Mouse (Mus musculus) G1E-ER4 (cell line): ENCODE measurements around the gene Mb21d2. TPM values are rescaled to one million over a fixed set of nuclear protein-coding genes. Genes with fewer than 3 reads are reported as not detected.

ENCODE experiments used
- GATA1 ChIP-seq: IDR thresholded peaks from one replicate; pipeline ENCODE4 v1.8.0; 2012; ENCODE audit warnings: low read length, inconsistent platforms
- polyA plus RNA-seq: library from polyadenylated mRNA; stranded (reverse); fragments of >175 nt; gene quantifications from 2 replicates; pipeline ENCODE4 v1.2.3, GENCODE M21; 2012

Mb21d2 gene
- polyA plus RNA-seq, 1 experiment: not detected

- no peak for TF ChIP-seq GATA1
Observed at GRCm38 (mm10) chr16:28850881-28851280, 78.6 kb downstream of the Mb21d2 start.

- no peak for TF ChIP-seq GATA1
Observed at GRCm38 (mm10) chr16:28846123-28846522, 83.3 kb downstream of the Mb21d2 start.

- no peak for TF ChIP-seq GATA1
Observed at GRCm38 (mm10) chr16:28845336-28845735, 84.1 kb downstream of the Mb21d2 start.

- no peak for TF ChIP-seq GATA1
Observed at GRCm38 (mm10) chr16:28841102-28841501, 88.4 kb downstream of the Mb21d2 start.

GRCm38 (mm10) chr16:28840075-28840974 is 89.1 kb downstream of the Mb21d2 start:
- no peak for TF ChIP-seq GATA1

GRCm38 (mm10) chr16:28839575-28839974 is 89.9 kb downstream of the Mb21d2 start:
- TF ChIP-seq GATA1: no peak

- TF ChIP-seq GATA1: no peak
Observed at GRCm38 (mm10) chr16:28838016-28838415, 91.5 kb downstream of the Mb21d2 start.

GRCm38 (mm10) chr16:28832085-28832635 is 97.3 kb downstream of the Mb21d2 start:
- TF ChIP-seq GATA1: no peak

GRCm38 (mm10) chr16:28829263-28829955 is 100.1 kb downstream of the Mb21d2 start:
- TF ChIP-seq GATA1: no peak

- TF ChIP-seq GATA1: no peak
Observed at GRCm38 (mm10) chr16:28824781-28825180, 104.7 kb downstream of the Mb21d2 start.

GRCm38 (mm10) chr16:28821774-28822173 is 107.7 kb downstream of the Mb21d2 start:
- no peak for TF ChIP-seq GATA1

- no peak for TF ChIP-seq GATA1
Observed at GRCm38 (mm10) chr16:28818749-28819285, 110.7 kb downstream of the Mb21d2 start.

GRCm38 (mm10) chr16:28813290-28813689 is 116.2 kb downstream of the Mb21d2 start:
- no peak for TF ChIP-seq GATA1

GRCm38 (mm10) chr16:28809089-28809488 is 120.4 kb downstream of the Mb21d2 start:
- no peak for TF ChIP-seq GATA1

- no peak for TF ChIP-seq GATA1
Observed at GRCm38 (mm10) chr16:28793115-28793514, 136.4 kb downstream of the Mb21d2 start.

Other genes with a start within 250 kb of the Mb21d2 start
- gene Fgf12, start 176.6 kb downstream of the Mb21d2 start, polyA plus RNA-seq: not detected in 2 replicates